Mouse (Mus musculus) brain, embryonic 14.5 days (tissue): ENCODE results near the gene Cdk5r1.

Source experiments
- CTCF ChIP-seq: fragments of 200-500 bp; IDR thresholded peaks from 2 replicates; pipeline ENCODE4 v1.5.1; 2012; ENCODE audit warnings: inconsistent platforms, mild to moderate bottlenecking, moderate library complexity, borderline replicate concordance; ENCODE audit not compliant: insufficient read depth, insufficient read length; ENCODE audit errors: extremely low read depth
- POLR2A ChIP-seq: fragments of 200-500 bp; IDR thresholded peaks from 2 replicates; pipeline ENCODE4 v1.6.1; 2012; ENCODE audit warnings: mild to moderate bottlenecking, inconsistent platforms, borderline replicate concordance; ENCODE audit not compliant: poor library complexity, insufficient read depth, insufficient read length, severe bottlenecking; ENCODE audit errors: extremely low read depth

DNA sequence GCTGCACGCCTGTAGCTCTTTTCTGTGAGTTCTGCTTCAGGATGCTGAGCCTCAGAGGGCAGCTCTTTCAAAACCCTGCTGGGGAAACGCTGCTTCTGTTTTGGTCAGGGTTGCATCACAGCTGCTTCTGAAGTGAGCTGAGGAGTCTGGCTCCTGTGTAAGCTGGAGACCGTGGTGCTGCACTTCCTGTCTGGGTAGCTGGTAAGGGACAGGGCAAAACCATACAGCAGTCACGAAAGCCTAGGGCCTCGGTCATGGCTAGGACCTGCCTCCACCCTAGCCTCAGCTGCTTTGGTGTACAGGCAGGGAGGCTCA is 13.0 kb downstream of the Cdk5r1 start:
- no peak for TF ChIP-seq CTCF
- TF ChIP-seq POLR2A, result no peak
